Mouse (Mus musculus) E14TG2a.4 (cell line): ENCODE results near the gene Ctbp2.

ENCODE experiments used
- CTCF ChIP-seq: conservative IDR thresholded peaks from 2 replicates; pipeline ENCODE4 v1.5.1; 2014; ENCODE audit warnings: low read length
- NANOG ChIP-seq: IDR thresholded peaks from 2 replicates; pipeline ENCODE4 v1.6.1; 2014; ENCODE audit warnings: borderline replicate concordance, low read length, mixed read lengths
- POU5F1 ChIP-seq: IDR thresholded peaks from 2 replicates; pipeline ENCODE4 v1.6.1; 2014; ENCODE audit warnings: low read length, borderline replicate concordance

- no peak for TF ChIP-seq CTCF
- no peak for TF ChIP-seq POU5F1
- no peak for TF ChIP-seq NANOG
Observed at GRCm38 (mm10) chr7:133011611-133012010, 112.5 kb downstream of the Ctbp2 start.
